Mouse (Mus musculus): ENCODE measurements around the gene Fignl2. TPM values are rescaled to one million over a fixed set of nuclear protein-coding genes. Genes with fewer than 3 reads are reported as not detected.
"Not testable (repeated sequence)": the region's sequence is repeated elsewhere in the genome, so short reads cannot be mapped to it uniquely, and the experiment has no call there.

Gene Fignl2
- total RNA-seq (2021): 1 to 10 TPM; 1.3 to 1.6 TPM
- long read RNA-seq: 0 reads

DNA sequence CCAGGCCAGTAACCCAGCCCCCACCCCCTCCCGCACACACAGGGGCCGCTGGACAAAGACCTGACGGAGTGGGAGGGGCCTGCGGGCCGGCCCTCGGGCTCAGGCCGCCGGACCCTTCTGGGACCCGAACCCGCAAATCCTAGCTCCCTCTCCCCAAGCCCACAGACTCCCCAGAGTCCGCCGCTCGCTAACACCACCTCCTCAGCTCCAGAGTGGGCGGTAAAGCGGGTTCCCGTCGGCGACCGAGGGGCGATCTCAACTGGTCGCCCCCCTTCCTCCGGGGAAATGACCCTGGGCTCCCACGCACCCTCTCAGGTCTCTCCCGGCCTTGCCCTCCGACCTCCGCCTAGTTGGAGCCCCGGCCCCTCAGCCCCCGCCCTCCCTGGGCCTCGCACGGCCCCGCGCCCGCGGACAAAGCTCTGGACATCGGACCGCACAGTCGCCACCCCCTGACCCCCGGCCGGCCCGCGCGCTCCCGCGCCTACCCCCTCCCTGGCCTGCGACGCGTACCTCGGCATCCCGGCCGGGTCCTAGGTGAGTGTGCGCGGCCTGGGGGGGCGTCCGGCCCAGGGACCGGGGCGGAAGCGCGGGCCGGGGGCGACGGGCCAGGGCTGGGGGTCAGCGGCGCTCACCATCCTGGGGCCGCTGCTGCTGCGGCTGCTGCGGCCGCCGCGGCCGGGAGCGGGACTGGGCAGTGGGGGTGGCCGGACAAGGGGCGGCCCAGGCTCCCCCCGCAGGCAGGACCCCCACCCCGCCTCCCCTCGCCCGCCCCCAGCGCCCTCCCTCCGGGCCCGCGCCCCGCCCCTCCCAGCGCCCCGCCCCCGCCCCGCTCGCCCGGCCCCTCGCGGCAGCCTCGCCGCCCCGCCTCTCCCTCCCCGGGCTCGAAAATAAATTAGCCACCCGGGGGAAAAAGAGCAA is at the start of gene Fignl2:
TSS of gene Fignl2 (minus strand) at position 755 of the 918 bp plus-strand sequence.
- no peak for DNase-seq (ENCODE audit: low spot score in 2 of 2)

DNA sequence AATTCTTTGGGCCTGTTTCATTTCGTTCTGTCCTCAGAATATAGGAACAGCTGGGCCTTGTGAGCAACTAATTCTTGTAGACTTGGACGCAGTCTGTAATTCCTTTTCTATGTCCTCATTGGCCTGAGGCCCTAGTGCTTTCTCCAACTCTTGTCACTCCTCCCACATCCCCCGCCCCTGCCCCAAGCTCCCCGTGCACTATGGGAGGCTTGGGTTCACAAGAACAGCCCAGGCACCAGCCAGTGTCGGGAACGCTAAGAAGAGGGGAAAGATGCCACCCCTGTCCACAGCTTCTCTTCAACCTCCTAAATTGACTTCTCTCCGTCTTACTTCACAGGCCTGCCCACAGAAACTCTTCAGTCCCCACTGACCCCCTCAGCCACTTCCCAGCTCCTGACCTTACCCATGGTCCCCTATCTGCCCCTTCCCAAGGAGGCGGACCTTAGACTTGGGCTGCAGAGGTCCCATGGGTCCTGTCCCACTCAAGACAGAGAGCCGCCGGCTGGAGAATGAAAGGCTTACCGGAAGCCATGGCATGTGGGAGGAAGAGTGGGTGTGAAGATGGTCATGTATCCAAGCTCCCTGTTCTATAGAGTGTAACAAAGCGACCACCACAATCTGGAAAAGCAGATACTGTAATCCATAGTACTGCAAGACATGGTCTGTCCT is 48.6 kb upstream of the Fignl2 start:
- no peak for DNase-seq (ENCODE audit: low spot score in 2 of 2)

DNA sequence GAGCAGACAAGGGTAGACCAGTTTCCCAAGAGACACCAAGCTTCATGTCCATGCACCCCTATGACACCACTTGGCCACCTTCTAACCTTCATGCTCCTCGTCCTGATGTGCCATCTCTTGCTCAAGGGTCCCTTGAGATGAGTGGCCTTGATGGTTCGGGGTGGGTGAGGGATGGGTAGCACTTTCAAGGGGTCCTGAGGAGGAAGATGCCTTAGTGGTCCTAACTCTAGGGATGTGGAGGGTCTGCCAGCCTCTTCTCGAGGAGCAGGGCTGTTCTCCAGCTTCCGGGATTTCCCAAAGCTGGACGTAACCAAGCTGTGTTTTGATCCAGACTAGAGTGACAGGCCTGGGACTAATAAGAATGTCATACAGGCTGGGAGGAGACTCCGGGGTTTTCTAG is 47.2 kb upstream of the Fignl2 start:
- DNase-seq (ENCODE audit: low spot score in 2 of 2): no peak

DNA sequence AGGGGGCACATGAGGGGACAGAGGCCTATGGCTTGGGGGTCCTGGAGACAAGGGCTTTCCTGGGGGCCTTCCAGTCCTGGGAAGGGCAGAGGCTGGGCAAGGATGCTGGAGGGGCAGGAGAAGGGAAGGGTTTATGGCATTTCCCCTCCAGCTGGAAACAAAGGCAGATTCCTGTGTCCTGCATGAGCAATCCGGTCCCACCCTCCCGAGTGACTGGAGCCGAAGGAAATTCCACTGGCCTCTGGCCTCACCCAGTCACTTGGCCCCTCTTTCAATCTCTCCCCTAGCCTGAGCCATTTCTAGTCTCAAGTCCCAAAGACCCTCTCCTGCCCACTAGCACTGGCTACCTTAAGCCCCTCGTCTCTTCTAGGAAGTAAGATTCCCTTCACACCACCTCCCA is 44.8 kb upstream of the Fignl2 start:
- DNase-seq (ENCODE audit: low spot score in 2 of 2): no peak

DNA sequence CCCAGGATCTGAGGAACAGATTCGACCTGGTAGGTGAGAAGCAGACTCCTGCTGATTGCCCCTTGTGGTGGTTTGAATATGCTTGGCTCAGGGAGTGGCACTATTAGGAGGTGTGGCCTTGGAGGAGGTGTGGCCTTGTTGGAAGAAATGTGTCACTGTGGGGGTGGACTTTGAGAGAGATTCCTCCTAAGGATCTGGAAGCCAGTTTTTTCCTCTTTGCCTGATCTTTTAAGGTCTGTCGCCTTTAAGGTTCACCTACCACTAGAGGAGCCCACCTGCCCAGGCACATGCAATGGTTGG is 43.9 kb upstream of the Fignl2 start:
- no peak for DNase-seq (ENCODE audit: low spot score in 2 of 2)

DNA sequence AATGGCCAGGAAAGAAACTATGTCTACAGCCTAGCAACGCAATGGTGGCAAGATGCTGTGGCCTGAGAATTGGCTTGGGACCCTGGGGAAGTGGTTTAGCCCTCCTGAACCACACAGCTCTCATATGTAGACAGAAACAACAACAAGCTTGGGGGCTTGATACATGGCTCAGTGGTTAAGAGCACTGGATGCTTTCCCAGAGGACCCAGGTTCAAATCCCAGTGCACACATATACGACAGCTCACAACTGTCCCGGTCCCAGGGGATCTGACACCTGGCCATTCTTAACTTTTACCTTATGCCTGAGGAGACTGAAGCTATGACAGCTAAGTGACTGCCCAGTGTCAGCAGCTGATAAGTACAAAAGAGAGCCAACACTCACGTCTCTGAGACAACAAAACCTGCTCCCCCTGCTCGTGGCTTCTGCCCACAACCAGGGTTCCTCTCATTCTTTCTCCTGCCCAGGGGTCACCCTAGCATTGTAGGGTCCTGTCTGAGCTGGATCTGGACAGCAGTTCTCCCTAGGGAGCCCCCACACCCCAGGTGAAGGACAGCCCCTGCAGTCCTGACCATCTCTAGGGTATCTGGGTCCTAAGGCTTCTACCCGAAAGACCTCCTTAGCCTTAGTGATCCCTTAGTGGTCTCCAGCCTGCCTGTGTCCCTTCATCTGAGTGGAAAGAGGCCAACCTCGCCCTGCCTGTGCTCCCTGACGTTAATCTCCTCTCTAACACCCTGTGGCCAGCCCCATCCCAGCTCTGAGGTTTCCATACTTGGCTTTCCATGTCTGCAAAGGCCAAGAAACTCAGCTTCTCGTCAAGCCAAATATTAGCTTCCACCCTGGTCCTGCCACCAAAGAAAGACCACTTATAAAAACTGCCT is 43.3 kb upstream of the Fignl2 start:
- DNase-seq (ENCODE audit: low spot score in 2 of 2): no peak

DNA sequence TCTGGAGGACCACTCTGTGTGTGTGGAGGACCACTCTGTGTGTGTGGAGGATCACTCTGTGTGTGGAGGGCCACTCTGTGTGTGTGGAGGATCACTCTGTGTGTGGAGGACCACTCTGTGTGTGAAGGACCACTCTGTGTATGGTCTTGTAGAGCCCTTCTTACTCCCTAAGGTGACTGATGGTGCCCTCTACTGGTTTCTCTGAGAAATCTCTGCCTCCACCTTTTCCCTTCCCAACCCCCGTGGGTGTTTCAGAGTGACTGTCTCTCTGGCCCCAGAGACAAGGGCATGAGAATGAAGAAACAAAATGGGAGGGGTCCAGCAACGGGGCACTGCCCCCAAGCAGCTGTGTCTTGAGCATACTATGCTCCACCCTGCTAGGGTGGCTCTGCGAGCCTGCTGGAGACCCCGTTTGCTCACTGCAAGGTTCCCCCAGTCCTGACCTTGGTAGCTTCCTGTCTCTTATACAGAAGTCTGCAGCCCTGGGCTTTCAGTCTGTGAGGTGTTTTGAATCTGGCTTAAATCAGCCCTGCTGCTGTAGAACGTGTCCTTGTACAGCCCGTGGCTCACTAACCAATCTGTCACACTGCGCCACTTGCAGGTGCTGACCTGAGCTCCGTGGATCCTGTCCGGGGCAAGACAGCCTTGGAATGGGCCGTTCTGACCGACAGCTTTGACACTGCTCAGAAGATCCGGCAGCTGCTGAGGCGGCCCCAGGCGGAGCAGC is 40.2 kb upstream of the Fignl2 start:
- DNase-seq (ENCODE audit: low spot score in 2 of 2): peak in 1 of 2 experiments; percentile 35

DNA sequence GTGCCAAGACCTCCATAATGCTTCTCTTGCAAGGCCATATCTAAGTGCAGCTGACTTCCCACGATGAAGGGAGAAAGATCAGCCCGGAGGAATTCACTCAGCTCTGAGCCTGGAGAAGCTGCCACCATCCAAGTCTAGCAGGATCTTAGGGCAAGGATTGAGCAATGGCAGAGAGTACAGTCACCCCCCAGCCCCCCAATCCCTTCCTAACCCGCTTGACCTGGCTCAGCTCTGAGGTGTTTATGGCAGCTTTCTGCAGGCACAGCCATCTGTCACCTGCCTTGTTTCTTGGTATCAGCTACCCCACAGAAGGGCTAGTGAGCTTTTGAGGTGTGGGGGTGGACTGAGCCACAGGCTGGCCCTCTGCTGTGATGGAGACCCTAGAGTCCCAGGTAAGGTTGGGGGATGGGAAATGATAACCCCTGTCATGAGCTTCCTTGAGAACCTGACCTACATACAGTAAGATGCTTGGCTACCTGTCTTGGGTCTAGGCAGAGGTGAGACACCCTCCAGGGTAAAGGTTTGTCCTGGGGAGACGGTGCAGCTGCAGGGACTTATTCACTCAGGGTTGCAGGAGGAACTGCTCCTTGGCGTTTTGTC is 37.2 kb upstream of the Fignl2 start, which contains the start of gene Ankrd33:
TSS of gene Ankrd33 (plus strand) at position 245 of the 600 bp plus-strand sequence.
- DNase-seq (ENCODE audit: low spot score in 2 of 2): no peak

DNA sequence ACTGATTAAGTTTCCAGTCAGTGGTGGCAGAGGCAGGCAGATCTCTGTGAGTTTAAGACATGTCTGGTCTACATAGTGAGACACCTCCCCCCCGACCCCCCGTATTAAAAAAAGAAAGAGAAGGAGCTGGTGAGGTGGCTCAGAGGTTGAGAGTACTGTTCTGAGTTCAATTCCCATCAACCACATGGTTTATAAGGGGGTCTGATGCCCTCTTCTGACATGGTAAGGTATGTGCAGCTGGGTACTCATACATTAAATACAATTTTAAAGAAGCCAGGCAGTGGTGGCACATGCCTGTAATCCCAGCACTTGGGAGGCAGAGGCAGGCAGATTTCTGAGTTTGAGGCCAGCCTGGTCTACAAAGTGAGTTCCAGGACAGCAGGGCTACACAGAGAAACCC is 35.4 kb upstream of the Fignl2 start:
- not testable (repeated sequence) for DNase-seq (ENCODE audit: low spot score in 2 of 2)

DNA sequence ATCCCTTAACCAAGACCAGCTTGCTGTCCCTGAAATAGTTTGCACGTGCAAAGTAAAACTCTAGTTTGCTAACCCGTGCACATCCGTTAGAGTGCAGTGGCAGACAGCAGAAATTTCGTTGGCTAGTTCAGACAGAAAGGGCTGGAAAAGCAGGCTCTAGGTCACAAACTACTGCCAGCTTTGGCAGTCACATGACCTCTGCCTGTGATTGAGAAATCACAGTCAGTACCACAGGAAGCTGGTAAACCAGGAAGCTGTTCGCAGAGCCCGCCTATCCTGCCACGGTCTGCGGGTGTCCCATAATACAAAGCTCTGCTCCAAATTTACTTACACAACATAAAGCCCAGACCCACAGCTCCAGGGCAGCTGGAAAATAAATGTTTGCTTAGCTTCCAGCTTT is 34.8 kb upstream of the Fignl2 start:
- peak in 1 of 2 experiments; percentile 21 for DNase-seq (ENCODE audit: low spot score in 2 of 2)

DNA sequence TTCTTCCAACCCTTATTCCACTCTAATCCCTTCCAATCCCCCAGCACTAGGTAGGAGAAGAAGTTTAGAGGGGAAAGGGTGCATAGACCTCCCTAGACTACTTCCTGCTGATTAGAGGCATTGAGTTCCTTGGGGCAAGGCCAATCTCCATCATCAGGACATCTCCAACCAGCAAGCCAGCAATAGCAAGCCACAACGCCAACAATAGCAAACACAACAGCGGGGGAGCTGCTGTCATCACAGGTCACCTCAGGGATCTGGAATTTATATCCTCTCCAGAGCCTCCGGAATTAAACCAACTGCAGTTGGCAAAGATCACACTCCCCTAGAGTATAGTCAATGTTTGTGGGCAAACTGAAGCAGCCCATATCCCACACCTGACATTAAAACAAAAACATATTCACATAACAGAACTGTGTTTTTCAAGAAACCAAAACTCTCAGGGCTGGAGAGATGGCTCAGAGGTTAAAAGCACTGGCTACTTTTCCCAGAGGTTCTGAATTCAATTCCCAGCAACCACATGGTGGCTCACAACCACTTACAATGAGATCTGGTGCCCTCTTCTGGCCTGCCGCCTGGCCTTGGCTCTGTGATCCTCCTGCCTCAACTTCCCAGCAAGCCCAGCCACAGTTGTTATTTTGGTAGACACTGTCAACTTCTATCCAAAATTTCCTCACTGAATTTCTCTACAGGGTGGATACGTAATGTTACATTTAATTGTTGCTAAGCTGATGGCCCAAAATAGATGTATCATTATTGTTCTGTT is 29.7 kb upstream of the Fignl2 start:
- no peak for DNase-seq (ENCODE audit: low spot score in 2 of 2)

DNA sequence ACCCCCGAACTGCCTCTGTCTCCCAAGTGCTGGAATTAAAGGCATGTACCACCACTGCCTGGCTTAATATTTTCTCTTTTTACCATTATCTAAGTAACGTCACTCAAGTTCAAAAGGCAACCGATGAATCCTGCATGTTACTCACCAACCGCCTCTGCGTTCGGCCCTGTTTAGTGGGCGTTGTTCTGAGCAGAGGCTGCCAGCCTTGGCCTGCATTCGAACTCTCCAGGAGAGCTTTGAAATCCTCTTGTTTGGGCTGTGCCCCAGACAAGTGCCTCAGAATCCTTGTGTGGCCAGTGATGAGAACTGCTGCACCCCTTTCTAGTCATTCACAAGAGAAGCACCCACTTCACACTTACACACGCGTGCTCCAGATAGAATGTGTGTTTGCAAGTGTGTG is 27.6 kb upstream of the Fignl2 start:
- DNase-seq (ENCODE audit: low spot score in 2 of 2): peak; percentile 21 to 46

DNA sequence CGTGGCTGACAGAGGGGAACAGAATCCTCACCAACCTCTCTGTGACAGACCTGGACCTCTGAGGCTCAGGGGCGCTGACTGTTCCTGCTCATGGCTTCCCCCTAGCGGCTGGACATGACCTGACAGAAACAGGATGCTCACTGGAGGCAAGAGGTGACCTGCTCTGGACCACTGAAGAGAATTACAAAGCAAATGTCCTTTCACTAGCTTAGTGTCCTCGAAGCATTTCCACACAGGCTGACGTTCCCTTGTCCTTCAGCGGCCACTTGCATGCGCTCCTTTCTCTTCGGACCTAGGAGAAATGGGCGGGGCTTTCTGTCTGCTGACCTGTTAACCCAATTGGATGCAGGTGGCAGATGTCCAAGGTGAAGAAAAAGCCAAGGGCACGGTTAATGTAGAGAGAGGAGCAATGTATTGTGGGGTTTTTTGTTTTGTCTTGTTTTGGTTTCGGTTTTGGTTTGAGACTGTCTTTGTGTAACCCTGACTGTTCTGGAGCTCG is 27.2 kb upstream of the Fignl2 start:
- DNase-seq (ENCODE audit: low spot score in 2 of 2): peak; percentile 50 to 81

DNA sequence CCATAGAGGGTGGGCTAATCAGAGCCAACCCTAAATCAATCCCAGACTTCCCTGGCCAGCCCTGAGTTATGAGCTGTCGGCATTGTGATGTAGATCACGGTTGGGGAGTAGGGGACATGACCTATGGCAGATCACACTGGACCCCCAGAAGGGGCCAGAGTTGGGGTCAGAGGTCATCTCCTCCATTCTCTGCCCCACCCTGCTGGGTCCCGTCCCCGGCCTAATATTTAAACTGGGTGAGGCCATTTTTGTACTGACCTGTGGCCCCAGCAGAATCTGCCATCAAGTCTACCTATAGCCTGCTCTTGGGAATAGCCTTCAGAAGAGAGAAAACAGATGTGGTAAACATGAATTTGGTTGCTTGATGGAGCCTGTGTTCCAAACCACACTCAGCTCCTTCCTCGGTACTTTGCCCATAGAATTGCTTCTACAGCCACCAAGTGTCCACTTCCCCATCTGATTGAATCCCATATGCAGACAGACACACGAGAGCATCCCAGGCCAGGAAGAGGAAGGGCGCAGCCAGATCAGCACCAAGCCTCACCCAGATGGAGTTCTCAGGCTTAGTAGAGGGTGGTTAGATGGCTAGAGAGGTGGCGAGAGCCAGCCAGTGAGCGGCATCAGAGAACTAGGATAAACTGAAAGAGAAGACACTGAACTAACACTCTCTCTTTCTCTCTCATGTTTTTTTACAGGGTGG is 25.4 kb upstream of the Fignl2 start:
- no peak for DNase-seq (ENCODE audit: low spot score in 2 of 2)

DNA sequence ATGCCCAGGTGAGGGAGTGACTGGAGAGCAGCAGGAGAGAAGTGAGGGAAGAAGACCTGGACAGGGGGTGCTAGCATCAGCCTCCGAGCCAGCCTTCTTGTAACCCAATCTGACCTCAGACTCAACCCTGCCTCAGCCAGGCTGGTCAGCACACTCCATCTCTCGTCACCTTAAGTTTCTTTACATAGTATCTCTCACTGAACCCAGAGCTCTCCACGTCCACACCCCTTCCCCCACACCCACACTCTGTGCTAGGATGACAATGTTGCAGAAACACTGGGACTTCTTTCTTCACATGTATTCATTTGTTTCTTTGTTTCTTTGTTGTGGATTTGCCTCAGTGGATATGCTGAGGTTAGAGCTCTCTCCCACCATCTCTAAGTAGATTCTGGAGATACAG is 22.6 kb upstream of the Fignl2 start:
- DNase-seq (ENCODE audit: low spot score in 2 of 2): no peak

DNA sequence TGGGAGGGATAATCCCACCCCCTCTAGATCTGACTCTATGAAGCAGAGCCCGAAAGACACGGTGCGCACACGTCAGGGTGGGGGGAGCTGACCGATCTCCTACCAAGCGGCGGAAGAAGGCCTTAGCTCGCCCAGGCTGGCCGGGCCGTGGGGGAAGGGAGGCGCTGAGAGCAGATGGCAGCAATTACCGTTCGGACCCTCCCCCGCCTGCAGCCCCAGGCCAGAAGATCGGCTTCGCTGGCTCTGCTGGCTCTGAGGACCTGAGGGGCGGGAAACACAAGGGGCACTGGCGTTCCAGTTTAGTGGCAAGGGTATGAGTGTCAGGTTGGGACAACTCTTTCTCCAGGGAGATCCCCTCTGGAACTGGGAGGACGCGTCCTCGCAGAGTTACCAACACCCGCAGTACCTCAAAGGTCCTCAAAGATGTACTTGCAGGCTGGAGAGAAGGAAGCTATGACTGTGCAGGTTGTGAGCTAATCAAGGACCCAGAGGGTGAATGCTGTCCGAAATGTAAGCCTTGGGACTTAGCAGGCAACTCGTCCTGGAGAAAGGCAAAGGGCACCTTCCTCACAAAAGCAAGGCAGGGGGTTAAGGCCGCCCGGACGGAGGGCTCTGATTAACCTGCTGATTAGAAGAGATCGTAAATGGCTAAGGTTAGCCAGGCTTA is 19.8 kb upstream of the Fignl2 start:
- DNase-seq (ENCODE audit: low spot score in 2 of 2): no peak

DNA sequence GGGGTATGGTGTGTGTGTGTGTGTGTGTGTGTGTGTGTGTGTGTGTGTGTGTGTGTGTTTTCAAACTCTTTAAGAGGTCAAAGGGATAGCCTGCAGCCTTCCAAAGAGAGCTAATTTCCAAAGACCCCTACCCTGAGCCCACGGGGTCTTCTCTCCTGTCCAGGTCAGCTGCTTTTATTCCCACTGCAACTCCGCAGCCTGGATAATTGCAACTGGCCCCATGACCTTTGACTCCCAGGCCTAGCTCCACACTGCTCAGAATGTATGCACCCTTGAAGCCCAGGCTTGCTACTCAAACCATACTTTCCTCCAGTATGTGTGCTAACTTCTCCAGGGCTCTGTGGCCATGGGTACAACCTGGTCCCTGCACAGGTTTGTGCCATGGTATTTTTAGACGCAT is 17.0 kb upstream of the Fignl2 start:
- DNase-seq (ENCODE audit: low spot score in 2 of 2): no peak

DNA sequence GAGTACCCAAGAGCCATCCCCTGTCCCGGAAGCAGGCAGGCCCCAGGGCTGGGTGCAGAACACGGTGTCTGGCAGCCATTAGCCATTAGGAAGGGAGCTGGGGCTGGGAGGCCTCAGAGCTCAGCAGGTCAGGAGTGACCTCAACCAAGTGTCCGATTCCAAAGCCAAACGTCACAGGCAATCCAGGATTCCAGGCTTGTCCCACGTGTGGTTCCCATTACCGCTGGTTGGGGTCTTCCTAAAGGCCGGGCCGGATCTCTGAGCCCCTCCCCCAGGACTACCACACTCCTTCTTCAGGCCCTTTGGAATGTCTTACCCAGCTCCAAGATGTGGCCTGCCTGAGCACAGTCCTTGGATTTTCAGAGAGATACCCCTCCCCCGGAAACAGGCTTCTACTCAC is 16.6 kb upstream of the Fignl2 start:
- DNase-seq (ENCODE audit: low spot score in 2 of 2): no peak
